Mouse (Mus musculus) left cerebral cortex, adult 2 months (tissue): ENCODE data around the gene Gsk3b. TPM values are rescaled to one million over a fixed set of nuclear protein-coding genes. Genes with fewer than 3 reads are reported as not detected.
"Not testable (repeated sequence)": the region's sequence is repeated elsewhere in the genome, so short reads cannot be mapped to it uniquely, and the experiment has no call there.

ENCODE experiments used
- DNase-seq, 2 experiments: peaks; one replicate each; pipeline ENCODE4 v3.0.0; 2021 to 2022; ENCODE audit warnings: low spot score in 2 of 2, mixed read lengths in 1 of 2; ENCODE audit errors: extremely low spot score in 1 of 2
- H3K27ac ChIP-seq: fragments of 200-600 bp; 2 replicates; pipeline ENCODE4 v1.8.1; 2022
- H3K4me3 ChIP-seq: fragments of 200-600 bp; 2 replicates; pipeline ENCODE4 v1.8.1; 2022
- CTCF ChIP-seq: fragments of 200-600 bp; IDR thresholded peaks from 2 replicates; pipeline ENCODE4 v1.8.1; 2022; ENCODE audit warnings: antibody characterized with exemption, mild to moderate bottlenecking, moderate library complexity
- intact Hi-C: fragments of 180-260 bp; cut with DNase I; formaldehyde crosslinking; loops from one replicate; pipeline ENCODE4 v1.15.1; 2025
- total RNA-seq, 2 experiments: library from RNA; stranded (reverse); gene quantifications; 2 replicates each; pipeline ENCODE4 v1.2.3; 2021

Gsk3b gene
- total RNA-seq, 2 experiments from 2014 or later = 179 to 181 TPM

- no peak for DNase-seq
- Histone ChIP-seq H3K27ac (no peak overlapping the region), H3K4me3 (no peak overlapping the region)
- TF ChIP-seq CTCF = no peak
- intact Hi-C loops = no loop called here
Observed at GRCm38 (mm10) chr16:38106542-38106941, 17.7 kb downstream of the Gsk3b start.

- intact Hi-C loops = no loop called here
- no peak for TF ChIP-seq CTCF
- no peak overlapping the region for H3K4me3 ChIP-seq
- no peak for DNase-seq
- H3K27ac ChIP-seq = no peak overlapping the region
Observed at GRCm38 (mm10) chr16:38110001-38110400, 21.2 kb downstream of the Gsk3b start.

GRCm38 (mm10) chr16:38110575-38110974, 21.8 kb downstream of the Gsk3b start:
- Histone ChIP-seq H3K27ac (no peak overlapping the region), H3K4me3 (no peak overlapping the region)
- no peak for DNase-seq
- TF ChIP-seq CTCF = no peak
- intact Hi-C loops = no loop called here

- no peak overlapping the region for H3K4me3 ChIP-seq
- intact Hi-C loops = no loop called here
- no peak for TF ChIP-seq CTCF
- DNase-seq = no peak
- H3K27ac ChIP-seq = no peak overlapping the region
Observed at GRCm38 (mm10) chr16:38114074-38114473, 25.3 kb downstream of the Gsk3b start.

GRCm38 (mm10) chr16:38117909-38118308, 29.1 kb downstream of the Gsk3b start:
- DNase-seq, H3K27ac ChIP-seq, H3K4me3 ChIP-seq, intact Hi-C loops: not testable (repeated sequence)

GRCm38 (mm10) chr16:38118723-38119122, 29.9 kb downstream of the Gsk3b start:
- intact Hi-C loops = no loop called here
- no peak overlapping the region for H3K27ac ChIP-seq

GRCm38 (mm10) chr16:38119286-38119685, 30.5 kb downstream of the Gsk3b start:
- intact Hi-C loops = no loop called here
- H3K27ac ChIP-seq = no peak overlapping the region
- H3K4me3 ChIP-seq = no peak overlapping the region
- no peak; the same call in none of the 2 replicates for TF ChIP-seq CTCF
- DNase-seq = no peak

More at GRCm38 (mm10) chr16:38118723-38119122, 29.9 kb downstream of the Gsk3b start:
- no peak for TF ChIP-seq CTCF
- no peak for DNase-seq
- H3K4me3 ChIP-seq = no peak overlapping the region

- no peak for DNase-seq
- Histone ChIP-seq H3K4me3 (no peak overlapping the region), H3K27ac (no peak overlapping the region)
- intact Hi-C loops = no loop called here
- no peak for TF ChIP-seq CTCF
Observed at GRCm38 (mm10) chr16:38129171-38129570, 40.4 kb downstream of the Gsk3b start.

GRCm38 (mm10) chr16:38131041-38131440, 42.2 kb downstream of the Gsk3b start:
- no peak for TF ChIP-seq CTCF
- intact Hi-C loops = no loop called here
- Histone ChIP-seq H3K4me3 (no peak overlapping the region), H3K27ac (no peak overlapping the region; the same call in 1 of the 2 replicates)
- no peak for DNase-seq

- Histone ChIP-seq H3K4me3 (no peak overlapping the region), H3K27ac (peak overlapping the region; percentile 30; the same call in 1 of the 2 replicates)
- no peak for DNase-seq
- intact Hi-C loops = no loop called here
- TF ChIP-seq CTCF = no peak
Observed at GRCm38 (mm10) chr16:38131756-38132155, 43.0 kb downstream of the Gsk3b start.

- Histone ChIP-seq H3K4me3 (no peak overlapping the region), H3K27ac (peak overlapping the region; percentile 5; the same call in 1 of the 2 replicates)
- intact Hi-C loops = no loop called here
- no peak for TF ChIP-seq CTCF
- no peak for DNase-seq
Observed at GRCm38 (mm10) chr16:38132210-38132609, 43.4 kb downstream of the Gsk3b start.

GRCm38 (mm10) chr16:38137296-38137695, 48.5 kb downstream of the Gsk3b start:
- Histone ChIP-seq H3K4me3 (no peak overlapping the region), H3K27ac (no peak overlapping the region)
- DNase-seq = peak in 1 of 2 experiments; percentile 48
- peak; percentile 60 for TF ChIP-seq CTCF
- intact Hi-C loops = loop anchor here (5.0 kb wide), 1 partner anchor 145 kb away; no protein-coding TSS in a partner anchor

- no peak for DNase-seq
- no peak overlapping the region for H3K27ac ChIP-seq
- intact Hi-C loops = no loop called here
Observed at GRCm38 (mm10) chr16:38144898-38145297, 56.1 kb downstream of the Gsk3b start.

More at GRCm38 (mm10) chr16:38144898-38145297, 56.1 kb downstream of the Gsk3b start:
- no peak overlapping the region for H3K4me3 ChIP-seq
- no peak for TF ChIP-seq CTCF
